Mouse (Mus musculus) layer of hippocampus, postnatal 10 days (tissue): ENCODE results near the gene Ano1. TPM values are rescaled to one million over a fixed set of nuclear protein-coding genes. Genes with fewer than 3 reads are reported as not detected.

Source experiments
- DNase-seq, 2 experiments: peaks; one replicate each; pipeline ENCODE4 v3.0.0; 2021; ENCODE audit warnings: low spot score in 2 of 2
- total RNA-seq, 2 experiments: library from RNA; stranded (reverse); gene quantifications; 2 replicates each; pipeline ENCODE4 v1.2.3; 2021

Gene Ano1
- total RNA-seq, 2 experiments from 2014 or later = 3.6 to 5.0 TPM

- no peak for DNase-seq
These were observed 34.0 kb downstream of the Ano1 start for GRCm38 (mm10) chr7:144717736-144718135.

DNA sequence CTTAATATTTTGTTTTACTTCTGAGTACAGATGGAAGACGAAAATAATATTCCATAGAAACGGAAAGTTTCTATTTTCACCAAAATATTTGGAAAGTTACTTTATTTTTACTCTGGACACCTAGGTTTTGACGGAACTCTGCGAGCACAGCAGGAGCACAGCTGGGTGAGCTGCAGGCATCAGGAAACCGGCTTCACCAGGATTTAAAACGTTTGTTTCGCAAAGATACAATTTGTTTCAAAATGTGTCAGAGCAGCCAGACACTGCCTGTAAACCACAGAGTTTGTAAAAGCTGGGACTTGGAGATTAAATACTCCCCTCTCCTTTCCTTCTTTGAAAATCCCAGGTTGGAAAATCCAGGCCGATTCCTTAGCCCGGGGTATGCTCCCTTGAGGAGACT is 53.9 kb downstream of the Ano1 start:
- no peak for DNase-seq

DNA sequence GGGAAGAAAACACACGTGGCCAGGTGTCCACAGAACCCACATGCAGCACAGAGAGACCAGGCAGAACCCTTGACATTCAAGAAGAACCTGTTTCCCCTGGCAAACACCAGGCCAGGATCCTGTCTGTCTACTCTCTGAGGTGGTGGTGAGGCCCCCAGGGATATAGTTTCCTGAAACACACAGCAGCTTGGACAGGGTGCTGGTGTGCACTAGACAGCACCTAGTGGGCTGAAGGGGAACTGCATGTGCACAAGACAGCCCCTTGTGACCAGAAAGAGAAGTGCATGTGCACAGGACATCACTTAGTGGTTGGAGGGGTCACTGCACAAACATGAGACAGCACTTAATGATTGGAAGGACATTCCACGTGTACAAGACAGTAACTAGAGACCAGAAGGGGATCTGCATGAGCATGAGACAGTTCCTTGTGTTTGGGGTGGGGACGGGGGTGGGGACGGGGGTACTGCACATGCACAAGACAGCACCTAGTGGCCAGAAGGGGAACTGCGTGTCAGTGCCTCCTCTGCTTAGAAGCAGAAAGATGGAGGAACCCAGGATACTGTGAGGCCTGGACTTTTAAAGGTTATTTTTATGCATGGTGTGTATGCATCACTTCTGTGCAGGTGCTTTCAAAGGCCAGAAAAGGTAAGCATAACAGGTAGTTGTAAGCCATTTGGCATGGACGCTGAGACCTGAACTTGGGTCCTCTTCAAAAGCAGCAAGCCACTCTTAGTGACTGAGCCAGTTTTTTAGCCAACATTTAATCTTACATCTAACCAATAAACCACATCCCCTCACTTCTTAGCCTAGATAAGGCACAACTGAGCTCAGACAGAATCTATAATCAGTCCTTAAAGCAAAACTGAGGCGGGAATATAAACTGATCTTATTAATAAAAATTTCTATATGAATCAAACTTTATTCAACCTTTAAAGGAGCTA is 54.7 kb downstream of the Ano1 start:
- no peak for DNase-seq

- DNase-seq = no peak
These were observed 61.9 kb downstream of the Ano1 start for GRCm38 (mm10) chr7:144689855-144690254.

DNA sequence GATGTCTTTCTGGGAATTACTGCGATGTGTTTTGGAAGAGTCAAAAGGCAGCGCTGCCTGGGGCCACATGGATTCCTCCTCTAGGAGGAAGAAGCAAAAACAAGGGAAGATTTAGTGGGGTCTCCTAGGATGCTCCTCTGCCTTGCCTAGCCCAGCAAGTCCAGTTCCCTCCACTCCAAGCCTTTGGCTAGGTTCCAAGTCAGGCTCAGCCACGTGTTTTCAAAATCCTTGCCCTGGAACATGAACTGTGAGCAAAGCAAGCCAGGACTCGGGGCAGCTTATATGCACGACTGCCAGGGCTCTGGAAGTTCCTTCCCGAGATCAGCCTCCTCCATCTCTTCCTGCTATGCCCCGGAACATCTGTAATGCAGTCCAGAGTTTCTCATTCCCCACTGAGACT is 62.6 kb downstream of the Ano1 start:
- DNase-seq = no peak

DNA sequence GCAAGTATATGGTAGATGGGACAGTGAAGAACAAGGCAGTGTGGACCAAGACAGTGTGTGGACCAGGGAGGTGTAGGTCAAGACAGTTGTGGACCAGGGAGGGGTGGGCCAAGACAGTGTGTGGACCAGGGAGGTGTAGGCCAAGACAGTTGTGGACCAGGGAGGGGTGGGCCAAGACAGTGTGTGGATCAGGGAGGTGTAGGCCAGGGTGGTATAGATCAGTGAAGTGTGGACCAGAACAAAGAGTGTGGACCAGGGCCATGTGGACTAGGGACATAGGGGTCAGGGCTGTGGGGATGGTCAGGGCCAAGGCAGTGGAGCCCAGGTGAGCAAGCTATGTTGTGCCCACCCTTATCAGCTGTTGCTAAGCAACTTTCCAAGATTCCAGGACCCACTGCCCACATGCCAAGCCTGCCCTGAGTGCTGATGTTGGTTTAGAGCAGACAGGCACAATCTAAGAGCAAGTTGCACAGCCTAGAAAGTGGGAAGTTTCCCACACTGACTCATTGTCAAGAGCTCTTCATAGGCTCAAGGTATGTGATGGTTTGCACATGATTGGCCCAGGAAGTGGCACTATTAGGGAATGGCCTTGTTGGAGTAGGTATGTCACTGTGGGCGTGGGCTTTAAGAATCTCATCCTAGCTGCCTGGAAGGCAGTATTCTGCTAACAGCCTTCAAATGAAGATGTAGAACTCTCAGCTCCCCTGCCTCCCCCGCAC is 64.0 kb downstream of the Ano1 start:
- DNase-seq = no peak

GRCm38 (mm10) chr7:144684947-144685346 is 66.8 kb downstream of the Ano1 start:
- no peak for DNase-seq

- peak; percentile 39 to 54 for DNase-seq
These were observed 67.3 kb downstream of the Ano1 start for GRCm38 (mm10) chr7:144684467-144684866.

DNA sequence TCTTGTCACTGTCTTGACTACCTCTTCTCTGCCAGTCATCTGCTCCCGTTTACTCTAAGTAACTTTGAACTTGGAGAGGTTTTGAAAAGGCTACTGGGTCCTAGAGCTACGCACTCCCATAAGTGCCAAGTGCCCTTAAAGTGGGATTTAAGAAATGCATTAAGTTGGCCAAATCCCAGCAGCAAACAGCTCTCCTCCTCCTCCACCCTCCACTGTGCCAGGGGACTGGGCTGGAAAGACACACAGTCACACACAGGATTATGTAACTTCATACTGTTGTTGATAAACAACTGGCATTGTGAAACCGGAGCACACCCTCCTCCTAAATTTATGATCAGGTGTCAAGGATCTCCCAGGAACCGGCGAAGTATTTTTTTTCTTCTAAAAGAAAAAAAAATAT is 71.7 kb downstream of the Ano1 start:
- DNase-seq = no peak

GRCm38 (mm10) chr7:144678241-144679030 is 73.3 kb downstream of the Ano1 start:
- DNase-seq = no peak

GRCm38 (mm10) chr7:144677341-144678086 is 74.3 kb downstream of the Ano1 start:
- no peak for DNase-seq

DNA sequence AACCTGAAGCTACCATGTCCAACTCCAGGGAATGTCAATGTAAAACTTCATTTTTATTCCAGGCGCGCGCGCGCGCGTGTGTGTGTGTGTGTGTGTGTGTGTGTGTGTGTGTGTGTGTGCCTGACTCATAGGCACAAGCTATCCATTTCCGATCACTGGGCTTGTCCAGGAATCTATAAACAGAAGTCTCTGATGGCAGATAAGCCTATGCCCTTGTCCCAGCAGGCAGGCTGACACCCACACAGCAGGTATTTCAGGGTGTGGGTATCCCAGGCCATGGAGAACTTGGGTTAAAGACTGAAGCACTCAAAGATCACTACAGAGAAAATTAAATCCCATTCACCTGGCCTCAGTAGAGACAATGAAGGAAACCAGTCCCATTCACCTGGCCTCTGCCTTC is 76.1 kb downstream of the Ano1 start:
- DNase-seq = no peak

DNA sequence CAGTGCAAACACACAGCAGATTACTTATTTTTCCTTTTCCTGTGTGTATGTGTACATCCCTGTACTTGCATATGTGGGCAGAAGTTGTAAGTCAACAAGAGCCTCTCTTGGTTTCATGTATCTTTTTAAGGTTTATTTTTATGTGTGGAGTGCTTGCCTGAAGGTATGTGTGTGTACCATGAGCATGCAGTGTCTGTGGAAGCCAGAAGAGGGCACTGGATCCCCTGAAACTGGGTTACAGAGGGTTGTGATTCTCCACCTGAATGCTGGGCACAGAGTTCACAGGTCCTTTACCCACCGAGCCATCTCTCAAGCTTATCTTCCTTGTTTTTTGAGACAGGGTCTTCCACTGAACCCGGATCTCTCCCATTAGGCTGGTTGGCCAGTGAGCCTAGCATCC is 81.9 kb downstream of the Ano1 start:
- DNase-seq = no peak

- no peak for DNase-seq
These were observed 83.0 kb downstream of the Ano1 start for GRCm38 (mm10) chr7:144668603-144669278.

- no peak for DNase-seq
These were observed 84.7 kb downstream of the Ano1 start for GRCm38 (mm10) chr7:144667091-144667490.

- DNase-seq = no peak
These were observed 86.2 kb downstream of the Ano1 start for GRCm38 (mm10) chr7:144665585-144665984.

DNA sequence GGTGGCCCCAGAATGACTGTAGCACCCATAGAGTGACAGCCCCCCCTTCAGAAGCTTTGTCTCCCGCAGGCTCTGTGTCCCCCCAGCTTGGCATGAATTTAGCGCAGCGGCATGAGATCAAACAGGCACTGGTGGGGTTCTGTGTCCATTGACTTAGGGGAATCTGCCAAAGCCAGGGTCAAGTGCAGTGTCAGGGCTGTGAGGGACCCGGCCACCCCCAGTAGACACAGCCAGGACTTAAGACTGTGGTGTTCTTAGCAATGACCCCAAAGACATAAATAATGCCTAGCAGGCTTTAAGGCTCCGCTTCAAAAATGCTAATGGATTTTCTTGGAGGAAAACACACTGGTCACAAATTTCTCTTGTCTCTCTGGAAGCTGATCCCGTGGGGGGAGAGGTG is 88.2 kb downstream of the Ano1 start:
- no peak for DNase-seq

GRCm38 (mm10) chr7:144656261-144656967 is 95.4 kb downstream of the Ano1 start:
- no peak for DNase-seq

DNA sequence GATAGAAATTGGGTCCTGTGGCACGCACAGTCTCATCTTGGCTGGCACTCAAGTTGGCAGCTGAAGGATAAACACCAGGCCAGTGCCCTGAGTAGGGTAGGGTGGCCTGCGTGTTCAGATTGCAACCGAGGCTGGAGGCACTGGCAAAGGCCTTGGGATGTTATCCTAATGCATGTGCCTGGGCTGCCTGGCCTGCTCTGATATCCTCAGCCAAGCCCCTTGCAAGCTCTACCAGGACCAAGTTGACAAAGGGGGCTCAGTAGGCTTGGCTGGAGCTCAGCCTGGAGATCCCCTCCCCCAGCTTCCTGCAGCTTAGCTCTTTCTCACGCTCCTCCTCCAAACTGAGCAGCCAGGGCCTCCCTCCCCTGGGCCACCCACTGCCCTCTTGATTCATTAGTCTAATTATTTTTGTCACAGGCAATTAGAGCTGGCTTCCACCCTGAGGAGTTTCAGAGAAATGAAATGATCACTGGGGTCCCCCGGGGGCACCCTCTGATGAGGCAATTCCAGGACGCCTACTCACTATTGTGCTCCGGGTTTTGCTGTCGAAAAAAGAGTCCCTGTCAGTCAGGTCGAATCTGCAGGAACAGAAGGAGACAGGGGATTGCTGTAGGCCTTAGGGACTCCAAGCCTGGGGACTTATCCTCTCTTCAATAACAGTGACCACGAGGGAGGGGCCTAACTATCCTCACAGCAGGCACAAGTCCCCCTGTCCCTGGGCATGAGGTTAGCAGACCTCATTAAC is 97.9 kb downstream of the Ano1 start:
- DNase-seq = peak; percentile 71 to 80
